Mouse (Mus musculus): ENCODE data around the gene Nfe2l3.
"Not testable (repeated sequence)": the region's sequence is repeated elsewhere in the genome, so short reads cannot be mapped to it uniquely, and the experiment has no call there.

The Nfe2l3 gene

DNA sequence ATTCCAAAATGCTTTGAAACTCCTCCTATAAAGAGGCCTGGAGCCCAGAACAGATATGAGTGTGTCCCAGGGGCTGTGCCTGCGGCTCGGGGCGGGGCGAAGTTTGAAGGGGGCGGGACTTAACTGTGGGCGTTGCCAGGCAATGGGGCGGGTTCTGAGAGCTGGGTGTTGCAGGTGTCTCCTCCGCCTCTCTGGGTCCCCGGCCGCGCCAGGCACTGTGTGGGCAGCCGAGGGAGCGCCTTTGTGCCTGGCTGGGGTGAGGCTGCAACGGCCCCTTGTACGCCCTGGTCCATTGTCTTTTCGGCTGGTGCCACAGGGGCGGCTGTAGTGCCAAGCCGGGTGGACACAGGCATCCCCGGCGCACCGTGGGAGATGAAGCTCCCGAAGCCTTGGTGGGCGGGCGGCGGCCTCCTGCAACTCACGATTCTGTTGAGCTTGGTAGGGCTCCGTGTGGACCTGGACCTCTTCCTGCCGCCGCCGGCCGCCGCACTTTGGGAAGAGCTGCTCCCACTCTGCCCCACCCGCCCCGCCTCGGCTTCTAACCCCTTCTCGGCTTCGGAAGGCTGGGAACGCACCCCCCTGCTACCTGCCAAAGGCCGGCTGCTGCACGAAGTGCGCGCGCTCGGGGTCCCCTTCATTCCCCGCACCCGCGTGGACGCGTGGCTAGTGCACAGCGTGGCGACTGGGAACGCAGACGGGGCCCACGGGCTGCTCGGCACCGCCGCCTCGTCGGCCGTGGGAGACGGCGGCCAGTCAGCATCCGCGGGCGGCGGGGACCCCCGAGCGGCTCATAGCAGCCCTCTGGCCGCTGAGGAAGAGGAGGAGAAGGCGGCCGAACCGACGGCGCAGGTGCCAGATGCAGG is at the start of gene Nfe2l3:
TSS of gene Nfe2l3 (plus strand) at position 136 of the 863 bp plus-strand sequence.
- DNase-seq (ENCODE audit: low read depth, low spot score), result peak; percentile 71

DNA sequence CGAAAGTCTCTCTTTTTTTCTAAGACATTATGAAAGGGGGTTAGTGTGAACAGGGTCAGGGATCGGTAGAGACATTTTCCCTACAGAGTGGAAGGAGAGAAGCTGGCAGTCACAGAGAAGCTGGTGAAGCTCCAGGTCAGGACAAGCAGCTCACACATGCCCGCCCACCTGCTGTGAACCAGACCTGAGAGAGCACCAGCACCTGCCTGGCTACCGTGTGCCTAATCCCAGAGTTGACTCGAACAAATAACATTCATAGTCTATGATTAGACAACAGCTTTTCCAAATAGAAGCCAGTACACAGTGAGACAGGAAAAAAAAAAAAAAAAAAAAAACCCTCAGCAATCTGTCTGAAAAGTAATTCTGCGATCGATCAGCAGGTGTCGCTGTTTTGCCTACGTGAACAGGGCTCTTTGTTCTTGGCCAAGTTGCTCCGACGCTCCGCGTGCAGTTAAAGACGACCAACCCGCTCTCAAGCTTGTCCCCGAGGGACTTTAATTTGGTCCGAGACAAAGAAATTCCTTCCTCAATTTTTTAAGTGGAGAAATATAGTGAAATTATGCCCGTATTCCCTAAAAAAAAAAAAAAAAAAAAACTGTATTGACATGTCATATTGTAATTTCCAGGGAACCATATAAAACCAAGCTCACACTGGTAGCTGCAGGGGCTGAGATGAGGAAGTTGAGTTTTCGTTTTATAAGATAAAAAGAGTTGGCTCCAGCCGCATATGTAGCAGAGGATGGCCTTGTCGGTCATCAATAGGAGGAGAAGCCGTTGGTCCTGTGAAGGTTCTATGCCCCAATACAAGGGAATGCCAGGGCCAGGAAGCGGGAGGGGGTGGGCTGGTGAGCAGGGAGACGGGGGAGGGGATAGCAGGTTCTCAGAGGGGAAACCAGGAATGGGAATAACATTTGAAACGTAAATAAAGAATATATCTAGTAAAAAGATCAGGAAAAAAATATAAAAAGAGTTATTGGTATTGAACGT is 48.4 kb upstream of the Nfe2l3 start:
- peak; percentile 85 for DNase-seq (ENCODE audit: low read depth, low spot score)

DNA sequence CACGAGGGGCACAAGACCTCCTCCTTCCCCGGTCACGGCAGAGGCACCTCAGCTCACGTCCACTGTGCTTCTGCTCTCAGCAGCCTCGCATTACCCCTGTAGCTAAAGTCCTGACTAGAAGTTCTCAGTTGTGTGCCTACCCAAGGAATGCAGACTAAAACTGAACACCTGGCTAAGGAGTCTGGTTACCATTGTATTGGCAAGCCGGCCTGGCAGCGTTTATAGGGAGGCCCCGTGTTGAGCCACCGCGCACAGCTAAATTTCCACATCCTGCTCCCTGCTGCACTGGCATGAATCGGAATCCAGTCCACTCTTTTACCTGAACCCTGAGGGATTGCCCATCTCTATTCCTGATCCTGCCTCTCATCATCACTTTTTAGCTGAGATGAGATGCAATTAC is 42.0 kb upstream of the Nfe2l3 start:
- no peak for DNase-seq (ENCODE audit: low read depth, low spot score)

DNA sequence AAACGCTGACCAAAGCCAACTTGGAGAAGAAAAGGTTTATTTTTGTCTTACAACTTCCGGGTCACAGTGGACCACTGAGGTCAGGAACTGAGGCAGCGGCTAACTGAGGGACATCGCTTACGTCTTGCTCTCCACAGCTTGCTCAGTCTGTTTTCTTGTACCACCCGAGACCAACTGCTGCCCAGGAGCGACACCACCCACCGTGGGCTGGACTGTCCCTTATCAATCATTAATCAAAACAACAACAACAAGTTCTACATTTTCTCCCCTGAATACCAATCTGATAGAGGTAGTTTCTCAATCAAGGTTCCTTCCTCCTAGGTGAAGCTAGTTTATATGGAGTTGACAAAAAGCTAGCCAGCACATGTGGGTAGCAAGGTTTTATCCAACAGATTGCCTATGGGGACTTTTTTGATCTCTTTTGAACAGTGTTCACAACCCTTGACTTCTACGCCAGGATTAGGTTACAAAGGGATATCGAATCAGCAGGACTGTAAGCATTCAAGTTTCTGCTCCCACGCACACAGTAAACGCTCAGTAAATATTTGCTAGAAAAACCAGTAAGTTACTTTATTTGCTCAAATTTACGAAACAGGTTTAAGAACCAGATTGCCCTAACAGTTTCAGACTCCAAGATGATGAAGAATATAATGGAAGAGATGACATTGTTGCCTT is 40.5 kb upstream of the Nfe2l3 start:
- no peak for DNase-seq (ENCODE audit: low read depth, low spot score)

DNA sequence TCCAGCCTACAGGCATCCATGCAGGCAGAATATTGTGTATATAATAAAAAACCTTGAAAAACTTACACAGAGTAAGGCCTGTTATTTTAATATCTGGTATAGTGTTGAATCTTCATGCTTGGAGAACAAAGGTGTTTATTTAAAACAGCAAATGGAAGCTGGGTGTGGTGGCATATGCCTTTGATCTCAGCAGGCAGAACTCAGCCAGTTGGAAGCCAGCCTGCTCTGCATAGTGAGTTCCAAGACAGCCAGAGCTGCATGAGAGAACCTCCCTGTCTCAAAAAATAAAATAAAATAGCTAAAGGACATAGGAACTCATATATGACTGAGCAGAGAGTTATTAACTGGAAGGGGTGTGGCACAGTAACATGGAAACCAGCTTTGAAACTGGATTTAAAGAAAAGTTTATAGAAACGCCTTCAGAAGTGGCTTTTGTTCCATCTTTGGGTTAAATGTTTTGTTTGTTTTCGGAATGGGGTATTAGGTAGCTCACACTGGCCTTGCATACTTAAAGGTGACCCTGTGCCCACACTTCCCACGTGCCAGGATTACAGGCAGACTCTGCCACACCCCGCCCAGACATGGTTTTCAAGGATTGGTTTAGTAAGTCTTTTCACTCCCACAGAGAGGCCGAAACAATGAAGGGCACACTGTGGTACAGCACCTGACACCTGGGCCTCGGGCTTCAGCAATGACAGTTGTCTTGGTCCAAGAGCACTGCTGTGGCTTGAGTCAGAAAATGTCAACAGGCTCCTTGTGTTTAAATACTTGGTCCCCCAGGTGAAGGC is 38.9 kb upstream of the Nfe2l3 start:
- DNase-seq (ENCODE audit: low read depth, low spot score), result no peak

DNA sequence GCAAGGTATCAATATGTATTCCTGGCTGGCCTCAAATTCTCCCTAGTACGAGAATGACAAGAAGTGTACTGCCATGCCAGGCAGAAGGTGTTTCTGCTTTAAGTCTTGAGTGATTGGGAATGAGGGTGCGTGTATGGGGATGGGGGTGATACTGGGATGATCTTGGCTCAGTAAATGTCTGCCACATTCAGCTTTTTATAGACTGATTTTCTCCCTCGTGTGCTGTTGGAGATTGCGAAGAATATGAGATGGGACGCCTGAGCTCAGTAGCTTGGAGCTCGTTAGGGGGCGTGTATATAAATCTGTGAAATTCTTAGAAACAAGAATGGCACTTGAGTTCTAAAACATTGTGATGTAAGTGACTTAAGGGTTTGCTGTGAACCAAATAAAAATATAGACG is 38.1 kb upstream of the Nfe2l3 start:
- DNase-seq (ENCODE audit: low read depth, low spot score), result not testable (repeated sequence)

DNA sequence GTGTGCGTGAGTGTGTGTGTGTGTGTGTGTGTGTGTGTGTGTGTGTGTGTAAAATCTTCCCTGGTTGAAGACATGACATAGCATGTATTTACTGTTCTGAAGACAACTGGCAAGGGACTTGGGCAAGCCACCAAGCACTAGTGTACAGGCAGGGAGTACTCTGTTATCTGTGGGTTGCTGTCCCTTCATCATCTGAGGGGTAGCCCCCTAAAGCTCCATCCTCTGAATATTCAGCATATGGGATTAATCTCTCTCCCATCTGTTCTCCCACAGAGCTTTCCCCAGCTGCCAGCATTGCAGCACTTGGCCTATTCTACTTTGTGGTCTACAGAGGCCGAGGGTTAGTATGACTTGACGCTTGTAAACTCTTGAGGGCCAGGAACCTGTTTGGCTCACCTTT is 37.5 kb upstream of the Nfe2l3 start:
- not testable (repeated sequence) for DNase-seq (ENCODE audit: low read depth, low spot score)

DNA sequence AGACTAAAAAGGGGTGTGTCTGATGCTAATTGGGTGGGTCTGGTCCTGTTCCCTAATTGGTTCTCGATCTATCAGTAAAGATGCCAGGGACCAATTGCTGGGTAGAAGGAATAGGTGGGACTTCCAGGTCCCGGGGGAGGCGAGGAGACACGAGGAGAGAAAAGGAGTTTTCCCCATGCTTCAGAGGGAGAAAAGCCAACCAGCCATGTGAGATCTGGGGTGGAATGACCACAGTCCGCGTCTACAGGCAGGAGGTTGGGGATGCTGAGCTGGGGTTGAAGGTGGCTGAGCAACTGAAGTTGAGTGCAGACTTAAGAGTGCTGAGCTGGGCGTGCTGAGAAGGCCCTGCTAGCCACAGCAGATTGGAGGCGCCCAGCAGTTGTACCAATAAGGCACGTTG is 37.0 kb upstream of the Nfe2l3 start:
- DNase-seq (ENCODE audit: low read depth, low spot score), result no peak

DNA sequence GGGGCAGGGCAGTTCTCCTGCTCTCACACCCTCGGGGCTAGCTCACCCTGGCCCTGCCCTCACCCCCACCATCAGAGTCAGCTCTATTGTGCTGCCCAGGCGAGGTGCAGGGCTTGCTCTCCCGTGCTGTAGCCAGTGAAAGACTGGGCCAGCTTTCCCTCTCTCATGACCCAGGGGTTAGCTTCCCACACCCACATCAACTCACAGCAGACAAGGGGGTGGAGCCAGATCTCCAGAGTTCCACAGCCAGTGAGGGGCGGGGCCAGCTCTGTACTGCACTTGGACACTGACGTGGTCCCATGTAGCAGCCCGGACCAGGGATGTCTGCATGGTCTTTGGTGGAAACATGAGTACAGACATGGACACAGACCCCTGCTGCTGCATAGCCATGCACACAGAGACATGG is 33.4 kb upstream of the Nfe2l3 start:
- no peak for DNase-seq (ENCODE audit: low read depth, low spot score)

DNA sequence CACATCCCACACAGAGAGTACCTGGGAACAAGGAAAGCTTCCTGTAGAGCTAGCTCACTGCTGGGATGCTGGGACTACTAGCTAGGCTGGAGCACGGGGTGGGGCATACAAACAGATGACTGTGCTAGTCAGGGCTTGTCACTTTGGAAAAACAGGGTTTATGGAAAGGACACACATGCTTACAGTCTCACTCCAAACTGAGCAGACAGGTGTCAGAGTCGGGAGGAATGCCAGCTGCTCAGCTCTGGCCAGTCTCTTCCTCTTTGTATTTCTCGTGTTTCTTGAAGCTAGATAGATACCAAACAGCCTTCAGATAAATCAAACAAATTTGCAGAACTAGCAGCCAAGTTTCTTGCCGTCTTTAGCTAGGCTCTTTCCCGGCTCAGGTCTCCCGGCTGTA is 31.2 kb upstream of the Nfe2l3 start:
- no peak for DNase-seq (ENCODE audit: low read depth, low spot score)

DNA sequence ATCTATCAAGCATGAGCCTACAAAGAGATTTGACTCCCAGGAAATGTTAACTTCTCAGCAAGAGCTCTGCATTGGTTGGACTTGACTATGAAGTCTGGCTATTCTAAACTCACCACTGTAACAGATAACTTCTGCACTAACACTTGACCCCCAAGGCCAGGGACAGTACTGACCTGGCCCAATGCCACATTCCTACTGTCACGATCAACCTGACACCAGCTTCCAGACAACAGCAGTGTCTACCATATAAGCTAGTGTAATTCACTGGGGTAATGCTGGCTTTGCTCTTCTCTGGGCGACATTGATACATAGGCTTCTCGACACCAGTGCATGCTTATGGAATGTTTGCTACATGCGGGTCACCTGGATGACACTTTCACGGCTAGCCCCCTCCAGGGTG is 28.9 kb upstream of the Nfe2l3 start:
- DNase-seq (ENCODE audit: low read depth, low spot score), result no peak

DNA sequence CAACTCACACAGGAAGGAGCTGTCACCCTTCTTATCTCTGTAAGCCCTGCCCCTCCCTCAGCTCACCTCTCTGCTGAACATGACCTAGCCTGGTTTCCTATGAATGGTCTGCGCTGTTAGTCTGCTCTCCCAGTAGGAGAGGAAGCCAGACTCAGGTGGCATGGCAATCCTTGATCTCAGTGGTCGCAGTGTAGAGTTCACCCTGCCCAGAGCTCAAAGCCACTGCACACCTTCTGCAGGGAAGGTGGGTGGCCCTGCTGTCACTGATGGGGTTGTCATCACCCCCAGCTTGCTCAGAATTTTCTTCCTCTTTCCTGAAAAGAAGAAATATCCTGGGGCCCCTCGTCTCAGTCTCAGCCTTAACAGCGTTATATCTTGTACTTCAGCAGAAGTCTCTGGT is 28.0 kb upstream of the Nfe2l3 start:
- no peak for DNase-seq (ENCODE audit: low read depth, low spot score)

DNA sequence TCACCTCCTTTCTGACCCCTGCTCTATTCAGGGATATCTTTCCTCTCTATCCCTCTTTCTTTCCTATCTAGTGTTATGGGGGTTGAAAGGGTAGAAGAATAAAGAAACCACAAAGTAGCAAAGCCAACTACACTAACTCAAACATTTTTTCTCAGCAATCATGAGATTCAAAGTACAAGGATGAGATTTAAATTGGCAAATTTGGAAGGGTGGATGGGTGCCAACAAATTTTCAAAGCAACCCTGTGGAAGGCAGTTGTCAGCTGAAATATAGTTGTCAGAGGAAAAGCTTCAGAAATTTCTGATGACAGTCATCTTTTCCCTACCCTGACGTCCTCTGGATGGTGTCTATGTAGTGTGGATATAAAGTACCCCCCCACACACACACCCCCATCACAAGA is 16.0 kb upstream of the Nfe2l3 start:
- no peak for DNase-seq (ENCODE audit: low read depth, low spot score)

DNA sequence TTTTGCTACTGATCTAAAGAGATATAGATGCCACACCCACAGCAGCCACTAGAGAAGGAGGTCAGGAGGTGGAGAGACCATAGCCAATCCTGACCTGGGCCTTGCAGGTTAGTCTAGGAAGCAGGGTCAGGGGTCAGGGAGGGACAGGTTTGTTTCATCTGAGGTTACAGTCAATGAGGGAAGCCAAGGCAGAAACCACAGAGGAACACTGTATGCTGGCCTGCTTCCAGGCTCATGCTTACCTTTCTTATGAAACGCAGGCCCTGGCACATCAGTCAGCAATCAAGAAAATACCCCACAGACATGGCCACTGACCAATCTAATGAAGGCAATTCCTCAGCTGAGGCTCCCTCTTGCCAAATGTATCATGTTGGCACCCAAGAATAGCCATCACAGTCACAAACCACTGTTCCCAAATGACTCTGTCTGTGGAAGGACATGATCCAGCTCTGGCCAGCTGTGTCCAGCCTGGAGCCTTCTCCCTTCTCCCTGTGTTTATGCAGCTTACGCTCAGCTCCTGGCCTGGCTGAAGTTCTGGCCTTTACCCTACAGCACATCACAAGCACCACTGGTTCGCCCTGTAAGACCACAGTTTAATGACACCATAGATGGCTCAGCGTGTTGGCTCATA is 15.0 kb upstream of the Nfe2l3 start:
- DNase-seq (ENCODE audit: low read depth, low spot score), result no peak

DNA sequence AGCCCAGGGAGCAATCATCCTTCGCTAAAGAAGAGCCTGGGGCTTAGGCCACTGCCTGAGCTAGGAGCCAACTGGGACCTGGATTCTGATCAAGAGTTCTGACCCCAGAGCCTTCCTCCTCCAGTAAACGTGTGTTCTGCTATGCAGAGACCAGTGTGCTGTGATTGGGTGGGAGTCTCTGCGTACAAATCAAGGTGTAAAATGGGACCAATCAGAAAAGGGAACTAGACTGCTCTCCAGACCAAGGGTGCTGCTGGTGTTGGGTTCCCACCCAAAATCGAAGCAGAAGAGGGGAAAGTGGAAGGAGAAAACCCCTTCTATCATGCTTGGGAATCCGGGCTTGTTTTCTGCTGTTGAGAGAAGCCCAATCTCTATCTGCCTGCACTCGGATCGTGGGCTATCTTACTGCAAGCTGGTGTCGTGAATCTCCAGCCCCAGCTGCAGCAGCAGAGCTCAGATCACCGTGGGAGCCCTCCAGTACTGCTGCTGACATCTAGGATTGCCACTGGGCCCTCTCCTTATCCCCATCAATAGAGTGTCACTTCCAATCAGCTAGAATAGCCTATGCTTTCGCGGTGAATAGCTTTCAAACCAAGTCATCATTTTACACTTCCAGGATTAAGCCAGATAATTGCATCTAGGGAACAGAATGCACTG is 8.9 kb upstream of the Nfe2l3 start:
- no peak for DNase-seq (ENCODE audit: low read depth, low spot score)

DNA sequence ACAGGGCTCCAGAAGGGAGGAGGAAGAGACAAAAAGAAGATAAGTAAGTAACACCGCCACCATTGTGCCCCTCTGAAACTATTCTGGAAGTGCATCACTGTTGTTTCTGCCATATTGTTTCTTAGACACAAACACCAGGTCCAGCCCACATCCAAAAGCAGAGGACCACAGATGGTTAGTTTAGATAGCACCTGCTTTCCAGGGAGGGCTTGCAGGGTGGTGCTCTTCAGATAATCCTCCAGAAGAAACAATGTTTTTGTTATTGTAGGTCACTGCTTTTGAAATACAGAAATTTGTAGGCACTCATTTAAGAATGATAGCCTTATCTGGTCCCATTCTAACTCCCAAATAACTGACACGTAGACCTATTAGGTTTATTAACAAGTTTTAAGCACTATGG is 7.9 kb upstream of the Nfe2l3 start:
- DNase-seq (ENCODE audit: low read depth, low spot score), result no peak

DNA sequence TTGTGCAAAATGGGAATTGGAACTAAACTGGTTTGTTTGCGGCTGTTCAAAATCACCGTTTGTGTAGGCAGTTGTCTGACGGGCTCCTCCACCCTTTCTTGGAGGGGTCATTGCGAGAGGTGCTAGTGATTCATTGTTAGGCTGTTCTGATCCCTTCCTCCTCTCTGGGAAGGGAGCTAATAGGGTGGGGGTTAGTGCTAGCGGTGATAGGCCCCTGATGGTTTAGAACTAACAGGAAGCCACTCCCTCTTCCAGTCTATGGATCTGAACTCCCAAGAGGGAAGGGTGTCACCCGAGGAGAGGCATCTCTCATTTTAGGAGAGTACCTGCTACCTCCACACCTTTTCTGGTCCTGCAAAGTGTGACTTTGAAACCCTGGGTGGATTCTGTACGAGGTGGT is 1.8 kb downstream of the Nfe2l3 start:
- no peak for DNase-seq (ENCODE audit: low read depth, low spot score)

DNA sequence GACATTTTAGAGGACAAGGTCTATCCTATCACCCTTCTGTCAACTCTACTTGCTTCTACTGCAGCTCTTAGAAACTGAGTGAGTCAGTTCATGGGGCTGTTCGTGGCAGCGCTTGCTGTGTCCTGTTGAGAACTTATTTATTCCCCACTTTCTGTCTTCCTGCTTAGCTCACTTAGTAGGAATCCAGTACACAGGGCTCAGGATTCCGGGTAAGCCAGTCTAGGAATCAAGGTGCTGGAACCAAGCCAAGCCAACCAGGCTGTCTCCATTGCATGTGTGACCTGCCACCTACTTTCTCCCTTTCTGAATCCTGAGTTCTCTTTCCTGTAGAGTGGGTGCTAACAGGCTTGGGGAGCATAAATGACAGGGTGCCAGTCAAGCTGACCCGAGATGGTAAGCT is 5.2 kb downstream of the Nfe2l3 start:
- DNase-seq (ENCODE audit: low read depth, low spot score), result no peak

DNA sequence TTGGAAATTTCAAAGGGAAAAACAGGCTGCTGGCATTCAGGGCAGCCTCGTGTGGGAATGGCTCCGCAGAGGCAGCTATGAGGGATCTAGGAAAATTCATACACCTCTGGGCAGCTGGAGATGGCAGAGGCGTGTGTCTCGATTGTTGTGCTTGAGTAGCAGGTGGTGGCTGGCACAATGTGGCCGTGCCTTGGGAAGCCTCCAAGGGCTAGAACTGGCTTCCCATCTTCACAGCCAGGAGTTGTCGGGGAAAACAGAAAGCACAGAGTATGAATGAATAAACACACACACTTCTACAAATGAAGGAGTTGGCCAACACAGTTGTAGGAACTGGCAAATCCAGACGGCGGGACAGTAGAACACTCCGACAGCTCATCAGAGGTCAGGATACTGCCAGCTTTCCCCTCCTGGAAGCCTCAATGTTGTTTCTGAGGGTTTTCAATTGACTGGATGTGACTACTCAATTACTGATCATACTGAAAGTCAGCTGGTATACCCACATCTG is 6.4 kb downstream of the Nfe2l3 start:
- no peak for DNase-seq (ENCODE audit: low read depth, low spot score)
